Mouse (Mus musculus): ENCODE measurements around the gene H2-Q6. TPM values are rescaled to one million over a fixed set of nuclear protein-coding genes. Genes with fewer than 3 reads are reported as not detected.

Gene H2-Q6
- polyA plus RNA-seq (2012; rRNA removed): 18.5 and 18.8 TPM in 2 replicates

GRCm38 (mm10) chr17:35424624-35425416 lies at the start of gene H2-Q6:
Gene H2-Q6, plus strand, starts transcription at chr17:35424850.

GRCm38 (mm10) chr17:35379369-35379728 lies 45.3 kb upstream of the H2-Q6 start, which contains the start of gene H2-Q4:
Gene H2-Q4, plus strand, starts transcription at chr17:35379617.

DNA sequence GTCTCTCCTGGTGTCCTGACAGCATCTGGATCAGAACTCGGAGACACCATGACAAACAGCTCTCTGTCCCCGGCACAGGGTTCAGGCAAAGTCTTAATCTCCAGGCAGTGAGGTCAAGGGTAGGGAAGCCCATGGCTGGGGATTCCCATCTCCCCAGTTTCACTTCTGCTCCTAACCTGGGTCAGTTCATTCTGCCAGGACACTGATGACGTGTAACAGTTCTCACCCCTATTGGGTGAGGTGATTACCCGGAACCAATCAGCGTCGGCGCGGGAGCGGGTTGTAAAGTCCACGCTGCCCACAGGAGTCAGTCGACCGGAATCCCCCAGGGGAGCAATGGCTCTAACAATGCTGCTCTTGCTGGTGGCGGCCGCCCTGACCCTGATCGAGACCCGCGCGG lies 14.2 kb downstream of the H2-Q6 start, which contains the start of gene H2-Q7:
Gene H2-Q7, plus strand, starts transcription at position 271 of the 400 bp plus-strand sequence.

DNA sequence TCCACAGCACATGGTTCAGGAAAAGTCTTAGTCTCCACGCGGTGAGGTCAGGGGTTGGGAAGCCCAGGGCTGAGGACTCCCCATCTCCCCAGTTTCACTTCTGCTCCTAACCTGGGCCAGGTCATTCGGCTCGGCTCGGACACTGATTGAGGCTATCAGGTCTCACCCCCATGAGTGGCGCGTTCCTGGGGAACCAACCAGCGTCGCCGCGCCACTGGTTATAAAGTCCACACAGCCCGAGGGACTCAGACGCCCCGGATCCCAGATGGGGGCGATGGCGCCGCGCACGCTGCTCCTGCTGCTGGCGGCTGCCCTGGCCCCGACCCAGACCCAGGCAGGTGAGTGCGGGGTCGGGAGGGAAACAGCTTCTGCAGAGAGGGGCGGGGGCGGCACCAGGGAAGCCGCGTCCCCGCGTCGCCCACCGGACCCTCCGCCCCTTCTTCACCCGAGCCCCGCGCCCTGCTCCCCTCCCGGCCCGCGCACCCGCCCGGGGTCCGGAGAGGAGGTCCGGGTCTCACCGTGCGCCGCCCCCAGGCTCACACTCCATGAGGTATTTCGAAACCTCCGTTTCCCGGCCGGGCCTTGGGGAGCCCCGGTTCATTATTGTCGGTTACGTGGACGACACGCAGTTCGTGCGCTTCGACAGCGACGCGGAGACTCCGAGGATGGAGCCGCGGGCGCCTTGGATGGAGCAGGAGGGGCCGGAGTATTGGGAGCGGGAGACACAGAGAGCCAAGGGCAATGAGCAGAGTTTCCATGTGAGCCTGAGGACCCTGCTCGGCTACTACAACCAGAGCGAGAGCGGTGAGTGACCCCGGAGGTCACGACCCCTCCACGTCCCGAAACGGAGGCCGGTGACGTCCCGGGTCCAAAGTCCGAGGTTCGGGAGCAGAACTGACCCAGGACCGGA lies 45.4 kb downstream of the H2-Q6 start, which contains the start of gene H2-Q10:
Gene H2-Q10, plus strand, starts transcription at position 248 of the 910 bp plus-strand sequence.

Other genes starting within 250 kb of the H2-Q6 start
- gene Aif1, start 248.8 kb upstream of the H2-Q6 start, polyA plus RNA-seq (2012; rRNA removed): 1.6 and 2.5 TPM in 2 replicates
- 8.1 and 10.4 TPM in 2 replicates for gene Lst1, start 236.4 kb upstream of the H2-Q6 start, polyA plus RNA-seq (2012; rRNA removed)
- gene Ltb, start 230.4 kb upstream of the H2-Q6 start, polyA plus RNA-seq (2012; rRNA removed): 20.1 and 22.9 TPM in 2 replicates
- gene Tnf, start 222.8 kb upstream of the H2-Q6 start, polyA plus RNA-seq (2012; rRNA removed): 1.3 TPM in 2 replicates
- gene Lta, start 219.5 kb upstream of the H2-Q6 start, polyA plus RNA-seq (2012; rRNA removed): 1.4 and 1.8 TPM in 2 replicates
- gene Gm16181, start 204.0 kb upstream of the H2-Q6 start, polyA plus RNA-seq (2012; rRNA removed): not detected in 2 replicates
- gene Atp6v1g2, start 191.2 kb upstream of the H2-Q6 start, polyA plus RNA-seq (2012; rRNA removed): 4.6 and 5.1 TPM in 2 replicates
- gene Nfkbil1, start 189.1 kb upstream of the H2-Q6 start, polyA plus RNA-seq (2012; rRNA removed): 28.9 and 34.5 TPM in 2 replicates
- gene Ddx39b, start 183.1 kb upstream of the H2-Q6 start, polyA plus RNA-seq (2012; rRNA removed): 211 and 238 TPM in 2 replicates
- 837 and 1,001 TPM in 2 replicates for gene H2-D1, start 162.1 kb upstream of the H2-Q6 start, polyA plus RNA-seq (2012; rRNA removed)
- 5.1 and 9.8 TPM in 2 replicates for gene H2-Q1, start 104.4 kb upstream of the H2-Q6 start, polyA plus RNA-seq (2012; rRNA removed)
- 95.5 and 141 TPM in 2 replicates for gene H2-Q2, start 82.6 kb upstream of the H2-Q6 start, polyA plus RNA-seq (2012; rRNA removed)
- gene H2-Q4, start 45.2 kb upstream of the H2-Q6 start, polyA plus RNA-seq (2012; rRNA removed): 71.8 and 75.3 TPM in 2 replicates
- gene H2-Q7, start 14.3 kb downstream of the H2-Q6 start, polyA plus RNA-seq (2012; rRNA removed): 50.6 and 57.2 TPM in 2 replicates
- gene H2-Q10, start 45.2 kb downstream of the H2-Q6 start, polyA plus RNA-seq (2012; rRNA removed): 8.0 and 8.1 TPM in 2 replicates
- not detected in 2 replicates for gene Pou5f1, start 81.2 kb downstream of the H2-Q6 start, polyA plus RNA-seq (2012; rRNA removed)
- 16.9 and 18.7 TPM in 2 replicates for gene Tcf19, start 92.0 kb downstream of the H2-Q6 start, polyA plus RNA-seq (2012; rRNA removed)
- 12.2 and 13.5 TPM in 2 replicates for gene Cchcr1, start 92.2 kb downstream of the H2-Q6 start, polyA plus RNA-seq (2012; rRNA removed)
- 0.14 and 0.29 TPM in 2 replicates for gene Psors1c2, start 108.4 kb downstream of the H2-Q6 start, polyA plus RNA-seq (2012; rRNA removed)
- gene Cdsn, start 127.3 kb downstream of the H2-Q6 start, polyA plus RNA-seq (2012; rRNA removed): 1.9 and 2.1 TPM in 2 replicates
- gene 2300002M23Rik, start 142.6 kb downstream of the H2-Q6 start, polyA plus RNA-seq (2012; rRNA removed): not detected in 2 replicates
- not detected in 2 replicates for gene Sfta2, start 176.7 kb downstream of the H2-Q6 start, polyA plus RNA-seq (2012; rRNA removed)
- gene Gm9573, start 201.8 kb downstream of the H2-Q6 start, polyA plus RNA-seq (2012; rRNA removed): not detected in 2 replicates
- not detected in 2 replicates for gene Mucl3, start 218.8 kb downstream of the H2-Q6 start, polyA plus RNA-seq (2012; rRNA removed)
- gene Vars2, start 242.7 kb downstream of the H2-Q6 start, polyA plus RNA-seq (2012; rRNA removed): 43.1 and 46.7 TPM in 2 replicates
- gene Gtf2h4, start 248.9 kb downstream of the H2-Q6 start, polyA plus RNA-seq (2012; rRNA removed): 25.7 and 30.4 TPM in 2 replicates